Mouse (Mus musculus): ENCODE data around the gene Epn3. TPM values are rescaled to one million over a fixed set of nuclear protein-coding genes. Genes with fewer than 3 reads are reported as not detected.

The Epn3 gene
- polyA plus RNA-seq, 1 experiment from 2014 or later: 1.7 TPM

DNA sequence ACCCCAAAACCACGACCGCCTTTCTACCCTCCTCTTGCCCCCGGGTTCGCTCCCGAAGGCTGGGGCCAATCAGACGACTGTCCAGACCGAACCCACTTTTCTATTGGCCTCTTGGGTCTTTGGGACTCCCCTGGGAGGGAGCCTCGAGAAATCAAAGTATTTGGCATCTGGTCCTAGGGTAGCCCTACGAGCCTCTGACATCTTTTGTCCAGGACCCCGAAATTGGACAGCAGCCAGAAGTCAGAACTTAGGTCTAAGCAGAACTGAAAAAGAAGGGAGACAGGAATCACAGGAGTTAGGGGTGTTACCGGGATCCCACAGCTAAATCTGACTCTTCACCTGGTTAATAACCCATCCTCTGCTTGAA lies 25.2 kb downstream of the Epn3 start:
- Histone ChIP-seq H3K4me1 (ENCODE audit: control insufficient read depth, insufficient read depth, low read length) (peaks cover 30% of the 10 kb centered on the region), H3K9ac (ENCODE audit: low read depth, low read length) (peak overlapping the region; percentile 84; the same call in 1 of the 2 replicates), H3K36me3 (ENCODE audit: control insufficient read depth, insufficient read depth, low read length) (no peaks in the 10 kb centered on the region), H3K27me3 (replicated peaks; ENCODE audit: control insufficient read depth, insufficient read depth, low read length) (peaks cover 35% of the 10 kb centered on the region), H3K27ac (ENCODE audit: low read length) (no peak overlapping the region; the same call in 1 of the 2 replicates), H3K9me3 (ENCODE audit: control insufficient read depth, low read length) (no peaks in the 10 kb centered on the region), H3K4me2 (ENCODE audit: low read depth, low read length) (peak overlapping the region; percentile 97), H3K4me3 (ENCODE audit: low read length) (peak overlapping the region; percentile 73)
- 2% methylated on average over 11 of the region's 11 CpGs for WGBS
- no peak for ATAC-seq

DNA sequence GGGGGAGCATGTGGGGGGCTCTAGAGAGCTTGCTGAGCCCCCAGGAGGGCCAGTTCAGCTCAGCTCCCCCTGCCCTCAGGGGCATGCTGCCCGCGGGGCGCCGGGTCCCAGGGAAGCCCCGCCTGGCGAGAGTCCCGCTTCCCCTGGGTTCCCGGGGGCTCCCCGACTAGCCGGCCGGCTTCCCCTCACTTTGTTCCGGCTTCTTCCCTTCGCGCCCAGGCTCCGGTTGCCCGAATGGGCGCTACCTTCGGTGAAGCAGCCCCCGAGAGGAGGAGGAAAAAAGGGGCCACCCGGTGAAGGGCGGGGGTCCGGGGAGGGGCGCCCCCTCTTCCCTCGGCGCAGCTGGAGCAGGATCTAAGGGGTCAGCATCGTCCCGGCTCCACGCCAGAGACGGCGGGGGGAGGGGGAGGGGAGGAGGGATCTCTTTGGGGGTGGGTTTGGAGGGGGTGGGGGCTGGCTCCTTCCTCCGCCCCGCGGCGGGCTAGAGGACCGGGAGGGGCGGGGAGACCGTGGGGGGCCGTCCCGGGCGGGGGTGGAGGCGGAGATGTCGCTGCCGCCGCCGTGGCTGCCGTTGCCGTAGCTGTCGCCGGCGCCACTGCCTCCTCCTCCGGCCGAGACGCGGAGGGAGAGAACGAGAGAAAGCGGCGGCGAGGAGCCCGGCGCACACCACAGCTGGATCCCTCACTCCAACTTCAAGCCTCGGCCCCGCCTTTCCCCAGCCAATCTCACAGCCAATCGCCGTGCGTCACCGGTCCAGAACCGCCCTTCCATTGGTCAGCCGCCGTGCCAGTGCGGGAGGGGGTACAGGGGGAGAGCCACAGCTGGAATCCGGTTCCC lies 25.8 kb downstream of the Epn3 start, which contains the start of gene Cacna1g:
Gene Cacna1g (minus strand): TSS at position 492 of the 837 bp plus-strand sequence.
- H3K27ac ChIP-seq (ENCODE audit: low read length): peak within 1 kb of the TSS; percentile 82
- H3K4me1 ChIP-seq (ENCODE audit: control insufficient read depth, insufficient read depth, low read length): peaks cover 34% of the 10 kb centered on the region
- H3K4me3 ChIP-seq (ENCODE audit: low read length): peak within 1 kb of the TSS; percentile 73
- H3K36me3 ChIP-seq (ENCODE audit: control insufficient read depth, insufficient read depth, low read length): no peaks in the 10 kb centered on the region
- H3K9me3 ChIP-seq (ENCODE audit: control insufficient read depth, low read length): no peaks in the 10 kb centered on the region
- peaks cover 35% of the 10 kb centered on the region for H3K27me3 ChIP-seq (replicated peaks; ENCODE audit: control insufficient read depth, insufficient read depth, low read length)
- under 1% methylated on average over 54 of the region's 71 CpGs for WGBS
- H3K9ac ChIP-seq (ENCODE audit: low read depth, low read length): peak within 1 kb of the TSS; percentile 84
- ATAC-seq: peak; percentile 94
- H3K4me2 ChIP-seq (ENCODE audit: low read depth, low read length): peak within 1 kb of the TSS; percentile 97

DNA sequence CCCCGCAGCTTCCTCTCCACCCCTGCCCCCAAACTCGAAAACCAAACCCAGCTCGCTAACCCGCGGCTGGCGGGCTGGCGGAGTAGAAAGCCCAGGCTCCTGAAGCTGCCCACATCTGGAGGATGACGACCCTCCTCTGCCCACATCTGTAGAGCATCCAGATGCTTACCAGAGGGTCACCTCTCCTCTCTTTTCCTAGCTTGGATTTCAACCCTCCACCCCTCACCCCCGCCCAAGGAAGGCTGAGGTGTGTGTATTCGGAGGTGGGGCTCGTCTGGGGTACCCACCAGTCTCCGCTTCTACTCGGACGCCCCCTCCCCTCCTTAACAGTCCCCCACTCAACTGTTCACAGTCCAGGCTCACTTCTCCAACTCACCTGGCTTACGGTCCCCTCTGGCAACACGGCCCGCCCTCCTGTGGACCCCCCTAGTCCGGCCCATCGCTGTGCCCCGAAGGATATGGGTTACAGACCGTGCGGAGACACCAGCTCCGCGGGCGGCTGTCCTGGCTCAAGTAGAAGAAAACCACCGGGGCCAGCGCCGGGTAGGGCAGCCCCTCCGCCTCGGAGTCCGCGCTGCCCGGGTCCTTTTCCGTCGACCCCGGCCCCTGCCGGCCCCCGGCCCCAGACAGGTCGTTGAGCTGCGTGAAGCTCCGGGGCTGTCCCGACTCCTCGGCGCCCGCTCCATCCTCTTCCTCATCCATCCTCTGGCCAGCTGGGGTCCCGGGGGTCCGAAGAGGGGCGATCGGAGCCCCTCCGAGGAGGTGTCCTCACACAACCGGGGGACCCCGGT lies 26.7 kb downstream of the Epn3 start:
- Histone ChIP-seq H3K36me3 (ENCODE audit: control insufficient read depth, insufficient read depth, low read length) (no peaks in the 10 kb centered on the region), H3K4me2 (ENCODE audit: low read depth, low read length) (peak overlapping the region; percentile 97), H3K9ac (ENCODE audit: low read depth, low read length) (peak overlapping the region; percentile 84), H3K9me3 (ENCODE audit: control insufficient read depth, low read length) (no peaks in the 10 kb centered on the region), H3K4me1 (ENCODE audit: control insufficient read depth, insufficient read depth, low read length) (peaks cover 41% of the 10 kb centered on the region), H3K27ac (ENCODE audit: low read length) (peak overlapping the region; percentile 82), H3K27me3 (replicated peaks; ENCODE audit: control insufficient read depth, insufficient read depth, low read length) (peaks cover 35% of the 10 kb centered on the region), H3K4me3 (ENCODE audit: low read length) (peak overlapping the region; percentile 73)
- peak; percentile 9; the same call in 1 of the 2 replicates for ATAC-seq
- WGBS: under 1% methylated on average over 46 of the region's 52 CpGs

DNA sequence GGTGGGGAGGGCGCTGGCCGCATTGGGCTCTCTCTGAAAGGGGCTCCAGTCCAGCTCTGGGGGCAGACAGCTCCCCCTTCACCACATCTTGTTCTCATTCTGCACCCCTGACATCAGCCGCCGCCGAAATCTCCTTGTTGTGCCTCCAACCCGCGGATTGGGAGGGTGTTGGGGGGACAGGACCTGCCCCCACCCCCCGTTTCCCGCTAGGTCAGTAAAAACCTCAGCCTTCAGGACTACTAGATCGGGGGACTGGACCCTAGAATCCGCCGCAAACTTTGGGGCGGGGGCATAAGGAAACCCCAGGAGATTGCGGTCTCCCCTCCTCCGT lies 27.2 kb downstream of the Epn3 start:
- ATAC-seq: no peak
- WGBS: 2% methylated on average over 15 of the region's 15 CpGs
- Histone ChIP-seq H3K4me2 (ENCODE audit: low read depth, low read length) (peak overlapping the region; percentile 97), H3K9ac (ENCODE audit: low read depth, low read length) (peak overlapping the region; percentile 84), H3K27ac (ENCODE audit: low read length) (no peak overlapping the region), H3K9me3 (ENCODE audit: control insufficient read depth, low read length) (no peaks in the 10 kb centered on the region), H3K4me1 (ENCODE audit: control insufficient read depth, insufficient read depth, low read length) (peaks cover 47% of the 10 kb centered on the region), H3K27me3 (replicated peaks; ENCODE audit: control insufficient read depth, insufficient read depth, low read length) (peaks cover 31% of the 10 kb centered on the region), H3K36me3 (ENCODE audit: control insufficient read depth, insufficient read depth, low read length) (no peaks in the 10 kb centered on the region), H3K4me3 (ENCODE audit: low read length) (peak overlapping the region; percentile 73)

DNA sequence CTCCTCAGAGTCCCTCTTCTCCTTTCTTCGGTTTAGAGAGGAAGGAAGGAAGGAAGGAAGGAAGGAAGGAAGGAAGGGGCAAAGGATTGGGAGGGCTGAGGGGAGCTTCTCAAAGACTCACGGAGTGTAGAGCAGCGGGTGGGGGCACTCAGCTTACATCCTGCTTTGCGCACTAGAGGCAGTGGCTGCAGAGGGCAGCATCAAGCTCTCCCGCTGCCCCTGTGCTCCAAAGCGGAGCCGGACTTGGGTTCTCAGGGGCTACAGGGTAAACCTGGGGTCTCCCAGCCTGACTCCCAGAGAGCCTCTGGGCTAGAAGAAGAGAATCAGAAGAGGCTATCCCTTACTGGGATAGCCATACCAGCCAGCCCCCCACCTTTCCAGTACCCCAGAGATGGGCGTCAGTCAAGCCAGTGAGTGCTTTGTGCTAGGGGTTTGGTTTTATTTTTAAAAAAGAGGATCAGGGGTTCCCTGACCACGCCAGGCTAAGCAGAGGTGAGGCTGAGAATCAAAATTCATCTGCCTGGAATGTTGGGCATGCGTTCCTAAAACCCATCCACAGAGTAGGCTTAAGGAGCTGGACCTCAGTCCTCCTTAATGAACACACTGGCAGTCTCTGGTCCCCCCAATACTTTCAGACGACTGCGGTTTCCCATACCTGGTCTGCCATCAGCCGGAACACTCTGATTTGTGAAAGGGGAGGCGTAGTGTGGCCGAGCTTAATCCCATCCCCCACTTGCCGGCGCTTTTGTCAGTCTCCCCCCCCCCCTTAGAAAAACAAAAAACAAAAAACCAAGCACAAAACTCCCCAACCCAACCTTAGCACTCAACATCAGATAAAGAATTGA lies 27.8 kb downstream of the Epn3 start:
- H3K4me3 ChIP-seq (ENCODE audit: low read length): peak overlapping the region; percentile 73
- H3K27me3 ChIP-seq (replicated peaks; ENCODE audit: control insufficient read depth, insufficient read depth, low read length): peaks cover 31% of the 10 kb centered on the region
- H3K4me1 ChIP-seq (ENCODE audit: control insufficient read depth, insufficient read depth, low read length): peaks cover 51% of the 10 kb centered on the region
- ATAC-seq: no peak
- no peaks in the 10 kb centered on the region for H3K36me3 ChIP-seq (ENCODE audit: control insufficient read depth, insufficient read depth, low read length)
- no peak overlapping the region; the same call in 1 of the 2 replicates for H3K27ac ChIP-seq (ENCODE audit: low read length)
- H3K9ac ChIP-seq (ENCODE audit: low read depth, low read length): peak overlapping the region; percentile 84
- no peaks in the 10 kb centered on the region for H3K9me3 ChIP-seq (ENCODE audit: control insufficient read depth, low read length)
- WGBS: 14% methylated on average over 16 of the region's 17 CpGs
- H3K4me2 ChIP-seq (ENCODE audit: low read depth, low read length): peak overlapping the region; percentile 97

DNA sequence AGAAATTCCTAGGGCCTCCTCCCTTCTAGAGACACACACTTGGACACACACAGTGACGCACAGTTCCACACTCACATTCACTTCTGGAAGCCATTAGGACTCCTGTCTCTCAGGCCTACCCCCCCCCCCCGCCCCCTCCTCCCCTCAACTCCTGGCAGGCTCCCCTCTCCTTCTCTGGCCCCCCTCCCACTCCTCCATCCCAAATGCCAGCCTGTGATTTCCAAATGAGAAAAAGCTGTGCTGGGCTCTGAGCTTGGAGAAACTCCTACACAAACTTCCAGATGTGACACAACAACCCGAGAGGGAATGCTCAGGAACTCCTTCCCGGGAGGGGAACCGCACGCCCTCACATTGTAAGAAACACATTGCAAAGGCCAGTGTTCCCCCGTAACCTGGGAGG lies 29.4 kb downstream of the Epn3 start:
- H3K36me3 ChIP-seq (ENCODE audit: control insufficient read depth, insufficient read depth, low read length): no peaks in the 10 kb centered on the region
- no peak overlapping the region for H3K4me3 ChIP-seq (ENCODE audit: low read length)
- no peak for ATAC-seq
- H3K9me3 ChIP-seq (ENCODE audit: control insufficient read depth, low read length): no peaks in the 10 kb centered on the region
- H3K4me2 ChIP-seq (ENCODE audit: low read depth, low read length): no peak overlapping the region
- H3K4me1 ChIP-seq (ENCODE audit: control insufficient read depth, insufficient read depth, low read length): peaks cover 51% of the 10 kb centered on the region
- H3K27me3 ChIP-seq (replicated peaks; ENCODE audit: control insufficient read depth, insufficient read depth, low read length): peaks cover 22% of the 10 kb centered on the region
- 35% methylated on average over 6 of the region's 7 CpGs for WGBS
- peak overlapping the region; percentile 12; the same call in 1 of the 2 replicates for H3K27ac ChIP-seq (ENCODE audit: low read length)
- H3K9ac ChIP-seq (ENCODE audit: low read depth, low read length): no peak overlapping the region

DNA sequence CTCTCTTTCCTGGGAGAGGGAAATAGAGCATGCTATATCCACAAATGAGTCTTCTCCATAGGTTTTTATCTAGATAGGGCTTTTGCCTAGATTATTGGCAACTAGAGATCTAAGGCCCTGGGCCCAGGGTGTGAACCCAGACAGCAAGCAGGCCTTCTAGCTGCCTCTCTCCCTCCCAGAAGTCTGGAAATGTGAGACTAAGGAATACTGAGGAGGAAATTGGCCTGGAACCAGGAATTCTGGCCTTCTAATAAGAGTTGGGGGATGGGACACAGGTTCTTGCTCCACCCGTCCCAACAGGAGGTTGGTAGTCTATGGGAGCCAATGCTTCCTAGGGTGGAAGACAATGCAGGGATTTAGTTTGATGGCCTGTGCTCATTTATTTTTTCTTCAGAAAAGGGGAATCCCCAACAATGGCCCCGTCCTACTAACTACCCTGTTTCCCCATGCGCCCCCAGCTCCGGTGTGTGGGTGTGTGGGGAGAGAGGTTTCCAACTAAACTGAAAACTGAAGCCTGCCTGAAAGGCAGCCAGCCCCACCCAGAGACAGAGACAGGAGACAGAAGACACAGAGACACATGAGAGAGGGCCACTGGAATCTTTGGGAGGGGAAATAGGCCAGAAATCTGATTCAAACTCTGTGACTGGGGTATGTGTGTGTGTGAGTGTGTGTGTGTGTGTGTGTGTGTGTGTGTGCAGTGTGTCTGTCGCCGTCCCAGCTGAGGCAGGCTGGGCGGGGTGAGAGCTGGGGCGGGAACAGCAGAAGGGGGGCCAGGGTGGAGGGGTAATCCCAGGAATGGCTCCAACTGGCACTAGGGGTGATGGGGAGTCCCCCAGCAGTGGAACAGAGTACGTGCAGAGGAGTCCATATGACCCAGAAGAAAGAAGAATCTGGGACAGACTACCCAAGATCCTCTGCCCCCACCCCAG lies 30.4 kb downstream of the Epn3 start:
- H3K4me2 ChIP-seq (ENCODE audit: low read depth, low read length): no peak overlapping the region
- H3K4me3 ChIP-seq (ENCODE audit: low read length): no peak overlapping the region
- no peak overlapping the region for H3K9ac ChIP-seq (ENCODE audit: low read depth, low read length)
- H3K9me3 ChIP-seq (ENCODE audit: control insufficient read depth, low read length): no peaks in the 10 kb centered on the region
- H3K27ac ChIP-seq (ENCODE audit: low read length): peak overlapping the region; percentile 5; the same call in 1 of the 2 replicates
- peak; percentile 17; the same call in 1 of the 2 replicates for ATAC-seq
- no peaks in the 10 kb centered on the region for H3K36me3 ChIP-seq (ENCODE audit: control insufficient read depth, insufficient read depth, low read length)
- peaks cover 18% of the 10 kb centered on the region; the same call in 1 of the 2 replicates for H3K27me3 ChIP-seq (replicated peaks; ENCODE audit: control insufficient read depth, insufficient read depth, low read length)
- H3K4me1 ChIP-seq (ENCODE audit: control insufficient read depth, insufficient read depth, low read length): peaks cover 48% of the 10 kb centered on the region
- WGBS: 24% methylated on average over 9 of the region's 9 CpGs

DNA sequence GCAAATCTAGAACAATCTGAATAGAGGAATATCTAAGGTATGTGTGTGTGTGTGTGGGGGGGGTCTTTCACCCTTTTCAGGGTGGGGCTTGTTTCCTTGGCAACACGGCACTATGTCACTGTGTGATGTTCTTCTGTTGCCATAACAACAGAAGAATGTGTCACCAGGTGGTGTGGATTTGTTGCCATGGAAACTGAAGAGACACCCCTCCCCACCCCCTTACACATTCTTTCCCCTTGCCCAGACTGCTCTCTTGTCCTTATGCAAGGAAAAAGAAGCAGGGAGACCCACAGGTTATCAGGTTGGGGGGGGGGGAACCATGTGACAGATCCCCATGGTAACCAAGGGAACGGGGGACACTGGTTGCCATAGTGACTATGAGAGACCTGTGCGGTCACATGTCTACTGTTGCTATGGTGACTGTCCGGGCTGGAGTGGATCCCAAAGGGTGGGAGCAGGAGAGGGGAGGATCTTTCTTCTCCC lies 31.2 kb downstream of the Epn3 start:
- Histone ChIP-seq H3K9me3 (ENCODE audit: control insufficient read depth, low read length) (no peaks in the 10 kb centered on the region), H3K4me3 (ENCODE audit: low read length) (no peak overlapping the region), H3K9ac (ENCODE audit: low read depth, low read length) (no peak overlapping the region), H3K27me3 (replicated peaks; ENCODE audit: control insufficient read depth, insufficient read depth, low read length) (peaks cover 18% of the 10 kb centered on the region; the same call in 1 of the 2 replicates), H3K36me3 (ENCODE audit: control insufficient read depth, insufficient read depth, low read length) (no peaks in the 10 kb centered on the region), H3K27ac (ENCODE audit: low read length) (peak overlapping the region; percentile 5; the same call in 1 of the 2 replicates), H3K4me1 (ENCODE audit: control insufficient read depth, insufficient read depth, low read length) (peaks cover 50% of the 10 kb centered on the region), H3K4me2 (ENCODE audit: low read depth, low read length) (no peak overlapping the region)
- WGBS: 27% methylated on average over 4 of the region's 4 CpGs
- ATAC-seq: 0 out of 2 replicates have a peak, but pooled peaks have one; percentile 4
